Comparison of ENCODE assay signal across 17 mouse cellular contexts in the genomic region with DNA sequence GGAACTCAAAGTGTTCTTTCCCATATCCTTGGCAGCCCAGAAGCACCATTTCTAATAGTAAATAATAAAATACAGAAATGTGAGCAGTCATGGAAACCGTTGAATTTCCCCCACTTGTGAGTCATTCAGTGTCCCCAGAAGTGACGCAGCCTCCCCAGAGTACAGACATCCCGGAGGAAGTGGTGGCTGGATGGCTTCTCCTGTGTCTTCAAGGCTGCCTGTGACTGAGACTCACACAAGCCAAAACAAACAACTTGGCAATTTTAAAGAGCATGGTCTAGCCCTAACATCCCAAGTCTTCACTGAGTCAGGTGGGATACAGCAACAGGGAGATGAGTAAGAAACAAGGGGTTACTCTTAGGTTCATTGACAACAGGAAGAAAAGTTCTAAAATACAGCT.
"Had no signal": no experiment of that assay in that cellular context is flagged by ENCODE, and none has a peak within 500 bp of the region (broad histone marks: within the 10 kb centered on the region; RNA-seq: fewer than 3 reads in every experiment).

No protein-coding gene starts in this region.

- H3K36me3 ChIP-seq: limb, embryonic 12.5 days; liver, embryonic 13.5 days; lung, embryonic 15.5 days; midbrain, embryonic 13.5 days; neural tube, embryonic 15.5 days had no signal

- H3K9ac ChIP-seq: limb, embryonic 12.5 days; liver, embryonic 13.5 days; liver, postnatal 0 days; lung, embryonic 15.5 days; midbrain, embryonic 13.5 days; neural tube, embryonic 15.5 days had no signal

- H3K4me1 ChIP-seq: liver, embryonic 13.5 days; neural tube, embryonic 15.5 days had no signal

- H3K27ac ChIP-seq: kidney, postnatal 0 days; layer of hippocampus, adult 2 months; limb, embryonic 12.5 days; liver, embryonic 13.5 days; lung, embryonic 15.5 days; macrophage; midbrain, embryonic 13.5 days; neural tube, embryonic 15.5 days had no signal

- H3K4me3 ChIP-seq: layer of hippocampus, adult 2 months; limb, embryonic 12.5 days; liver, embryonic 13.5 days; lung, embryonic 15.5 days; midbrain, embryonic 13.5 days; neural tube, embryonic 15.5 days had no signal

- H3K27me3 ChIP-seq: limb, embryonic 12.5 days; liver, embryonic 13.5 days; lung, embryonic 15.5 days; neural tube, embryonic 15.5 days had no signal

- H3K9me3 ChIP-seq: limb, embryonic 12.5 days; liver, embryonic 13.5 days; lung, embryonic 15.5 days; midbrain, embryonic 13.5 days; neural tube, embryonic 15.5 days had no signal

- ATAC-seq: liver, postnatal 0 days; midbrain, embryonic 13.5 days had no signal

- H3K4me2 ChIP-seq: limb, embryonic 12.5 days; liver, embryonic 13.5 days; lung, embryonic 15.5 days; midbrain, embryonic 13.5 days; neural tube, embryonic 15.5 days had no signal

- DNase-seq: kidney, postnatal 36 days; liver; liver, embryonic 13.5 days; liver, postnatal 0 days; lung, postnatal 14 days; right cerebral cortex, adult 18-20 months; right cerebral cortex, postnatal 4 days; spleen, adult 18-20 months; thymus, adult 2 months; thymus, postnatal 36 days had no signal
